Mouse (Mus musculus) MEL (cell line): ENCODE measurements at regions not wholly inside any gene's neighbourhood (a gene's known extent, or its start where the extent isn't known, plus 50 kb on each side); places are given as distances from the start of the nearest gene placed in this dataset.

Experiments used
- BHLHE40 ChIP-seq: IDR thresholded peaks from 2 replicates; pipeline ENCODE4 v1.6.1; 2012; ENCODE audit warnings: low read depth, mild to moderate bottlenecking, inconsistent platforms, low read length, improper control_type of control experiment, borderline replicate concordance
- CTCF ChIP-seq, 3 experiments: IDR thresholded peaks in 2 of 3; conservative IDR thresholded peaks in 1 of 3; 2 replicates each; pipeline ENCODE4 v1.5.1; 2011 to 2012; ENCODE audit warnings: low read length in 3 of 3, low read depth in 2 of 3, mild to moderate bottlenecking in 2 of 3, improper control_type of control experiment in 1 of 3, inconsistent platforms in 1 of 3, mixed read lengths in 1 of 3, moderate library complexity in 1 of 3; ENCODE audit not compliant: control insufficient read depth in 1 of 3, insufficient read depth in 1 of 3, poor library complexity in 1 of 3, severe bottlenecking in 1 of 3
- MAZ ChIP-seq: IDR thresholded peaks from 2 replicates; pipeline ENCODE4 v1.6.1; 2012; ENCODE audit warnings: low read depth, mild to moderate bottlenecking, inconsistent platforms, low read length, improper control_type of control experiment
- MXI1 ChIP-seq: IDR thresholded peaks from 2 replicates; pipeline ENCODE4 v1.6.1; 2011; ENCODE audit warnings: mild to moderate bottlenecking, low read depth, low read length, improper control_type of control experiment
- POLR2A ChIP-seq, 2 experiments: IDR thresholded peaks; 2 replicates each; pipeline ENCODE4 v1.6.1; 2011 to 2012; ENCODE audit warnings: low read length in 2 of 2, mild to moderate bottlenecking in 2 of 2, control low read depth in 1 of 2, improper control_type of control experiment in 1 of 2, low read depth in 1 of 2, moderate library complexity in 1 of 2; ENCODE audit not compliant: control insufficient read depth in 1 of 2, insufficient read depth in 1 of 2, poor library complexity in 1 of 2
- POLR2AphosphoS2 ChIP-seq: IDR thresholded peaks from 2 replicates; pipeline ENCODE4 v1.6.1; 2011; ENCODE audit warnings: low read length, improper control_type of control experiment
- TAL1 ChIP-seq: IDR thresholded peaks from 2 replicates; pipeline ENCODE4 v1.6.1; 2012; ENCODE audit warnings: mild to moderate bottlenecking, inconsistent platforms, low read length, moderate library complexity, mixed read lengths

- TF ChIP-seq POLR2AphosphoS2 (no peak), POLR2A (IDR thresholded peaks at IDR 0.05; ENCODE audit: control insufficient read depth in 1 of 2, insufficient read depth in 1 of 2, low read depth in 1 of 2, low read length in 2 of 2, poor library complexity in 1 of 2) (no peak), CTCF (IDR thresholded peaks at IDR 0.05 in 2 of 3, conservative IDR thresholded peaks at IDR 0.05 in 1 of 3; ENCODE audit: control insufficient read depth in 1 of 3, insufficient read depth in 1 of 3, low read depth in 2 of 3, low read length in 3 of 3, poor library complexity in 1 of 3, severe bottlenecking in 1 of 3) (no peak), TAL1 (no peak), BHLHE40 (no peak), MXI1 (no peak), MAZ (no peak)
These were observed 246.2 kb upstream of the Jmjd1c start for GRCm38 (mm10) chr10:66849681-66850080.
